Mouse (Mus musculus): ENCODE results near the gene Rpl18. TPM values are rescaled to one million over a fixed set of nuclear protein-coding genes. Genes with fewer than 3 reads are reported as not detected.

Rpl18 gene
- polyA plus RNA-seq, 1 experiment from 2014 or later, result 708 TPM

DNA sequence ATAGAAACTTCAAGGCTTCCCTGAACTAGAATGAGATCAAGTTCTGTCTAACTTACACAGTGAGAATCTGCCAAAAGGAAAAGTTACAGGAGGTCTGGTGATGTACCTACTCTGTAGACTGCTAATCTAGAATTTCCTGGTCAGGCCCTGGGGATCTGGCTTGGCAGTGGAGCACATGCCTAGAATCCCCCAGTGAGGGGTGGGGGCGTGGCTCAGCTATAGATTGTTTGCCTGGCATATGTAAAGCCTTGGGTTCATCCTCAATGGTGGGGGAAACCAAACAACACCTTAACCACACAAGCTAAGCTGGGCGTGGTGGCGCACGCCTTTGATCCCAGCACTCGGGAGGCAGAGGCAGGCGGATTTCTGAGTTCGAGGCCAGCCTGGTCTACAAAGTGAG, 17.4 kb upstream of the Rpl18 start:
- no peak for TF ChIP-seq CTCF (IDR thresholded peaks at IDR 0.05; ENCODE audit: low read depth)
- Histone ChIP-seq H3K4me3 (ENCODE audit: low read depth, low read length) (no peak overlapping the region), H3K9ac (ENCODE audit: low read depth, low read length) (no peak overlapping the region), H3K9me3 (ENCODE audit: control insufficient read depth) (no peaks in the 10 kb centered on the region), H3K36me3 (ENCODE audit: control insufficient read depth, insufficient read depth) (no peaks in the 10 kb centered on the region), H3K27ac (ENCODE audit: low read depth, low read length) (no peak overlapping the region), H3K4me1 (replicated peaks; ENCODE audit: control insufficient read depth, insufficient read depth, low read length) (0 out of 2 replicates have a peak, but pooled peaks cover 2% of the 10 kb centered on the region), H3K27me3 (replicated peaks; ENCODE audit: control insufficient read depth, insufficient read depth, low read length) (peaks cover 27% of the 10 kb centered on the region), H3K4me2 (replicated peaks; ENCODE audit: low read depth) (no peak overlapping the region)
- 82% methylated on average over 5 of the region's 7 CpGs for WGBS
- no peak for ATAC-seq

DNA sequence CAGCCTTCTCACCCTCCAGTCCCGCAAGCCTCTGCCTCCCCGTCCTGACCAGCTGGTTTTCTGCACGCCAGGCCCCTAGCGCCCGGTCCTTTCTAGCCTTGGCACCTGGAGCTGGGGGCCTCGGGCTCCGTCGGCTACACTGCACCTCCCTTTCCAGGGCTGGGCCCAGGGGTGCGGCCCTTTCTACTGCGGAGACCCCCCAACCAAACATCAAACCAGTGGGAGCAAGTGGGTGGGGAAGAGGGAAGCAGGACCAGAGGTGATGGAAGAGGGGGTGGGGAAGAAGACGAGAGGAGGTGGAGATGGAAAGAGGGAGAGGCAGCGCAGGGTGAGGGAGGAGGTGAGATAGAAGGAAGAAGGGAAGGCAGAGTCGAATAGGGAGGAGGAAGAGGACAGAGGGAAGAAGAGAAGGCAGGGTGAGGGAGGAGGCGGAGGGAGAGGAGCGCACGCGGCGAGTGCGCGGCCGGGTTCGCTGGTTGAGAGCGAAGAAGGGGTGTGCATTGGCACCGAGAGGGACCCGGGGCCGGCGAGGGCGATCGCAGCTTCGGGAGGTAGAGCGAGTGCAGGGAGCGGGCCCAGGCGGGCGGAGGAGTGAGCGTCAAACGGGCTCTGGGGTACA, 15.6 kb upstream of the Rpl18 start, which contains the start of gene Car11:
TSS of gene Car11 (plus strand) at position 321 of the 619 bp plus-strand sequence.
- Histone ChIP-seq H3K36me3 (ENCODE audit: control insufficient read depth, insufficient read depth) (no peaks in the 10 kb centered on the region), H3K4me3 (ENCODE audit: low read depth, low read length) (peak within 1 kb of the TSS; percentile 34), H3K27me3 (replicated peaks; ENCODE audit: control insufficient read depth, insufficient read depth, low read length) (peaks cover 27% of the 10 kb centered on the region), H3K9me3 (ENCODE audit: control insufficient read depth) (no peaks in the 10 kb centered on the region), H3K27ac (ENCODE audit: low read depth, low read length) (no peak within 1 kb of the TSS), H3K4me2 (replicated peaks; ENCODE audit: low read depth) (peak within 1 kb of the TSS; percentile 55), H3K4me1 (replicated peaks; ENCODE audit: control insufficient read depth, insufficient read depth, low read length) (0 out of 2 replicates have a peak, but pooled peaks cover 5% of the 10 kb centered on the region), H3K9ac (ENCODE audit: low read depth, low read length) (no peak within 1 kb of the TSS)
- WGBS, result 4% methylated on average over 34 of the region's 36 CpGs
- ATAC-seq, result no peak
- TF ChIP-seq CTCF (IDR thresholded peaks at IDR 0.05; ENCODE audit: low read depth), result no peak

DNA sequence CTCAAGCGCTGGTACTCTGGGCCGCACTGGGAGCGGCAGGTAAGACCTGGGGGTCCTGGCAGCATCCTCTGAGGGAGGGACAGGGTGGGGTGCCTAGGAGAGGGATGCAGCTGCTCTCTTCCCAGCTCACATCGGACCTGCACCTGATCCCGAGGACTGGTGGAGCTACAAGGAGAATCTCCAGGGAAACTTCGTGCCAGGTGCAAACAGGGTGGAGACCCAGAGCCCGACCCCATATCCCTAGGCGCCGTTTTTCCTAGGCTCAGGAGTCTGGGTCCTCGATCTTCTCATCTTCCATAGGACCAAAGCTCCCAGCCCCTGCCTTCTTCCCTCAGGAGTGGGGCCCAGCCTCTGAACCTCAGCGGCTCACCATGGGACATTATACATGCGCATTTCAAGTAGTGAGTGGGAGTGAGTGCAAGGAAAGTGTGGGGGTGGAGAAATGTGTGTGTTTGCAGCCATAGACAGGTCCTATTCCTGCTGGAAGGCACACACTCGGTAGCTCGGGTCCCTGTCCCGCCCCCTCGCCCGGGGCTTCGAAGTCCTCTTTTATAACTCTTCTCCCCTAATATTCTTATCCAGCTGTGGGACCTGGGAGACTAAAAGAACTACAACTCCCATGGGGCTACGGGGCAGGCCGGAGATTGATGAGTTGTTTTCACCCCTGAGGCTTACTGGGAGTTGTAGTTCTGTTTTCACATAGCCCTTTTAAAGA, 14.8 kb upstream of the Rpl18 start:
- 2% methylated on average over 20 of the region's 20 CpGs for WGBS

DNA sequence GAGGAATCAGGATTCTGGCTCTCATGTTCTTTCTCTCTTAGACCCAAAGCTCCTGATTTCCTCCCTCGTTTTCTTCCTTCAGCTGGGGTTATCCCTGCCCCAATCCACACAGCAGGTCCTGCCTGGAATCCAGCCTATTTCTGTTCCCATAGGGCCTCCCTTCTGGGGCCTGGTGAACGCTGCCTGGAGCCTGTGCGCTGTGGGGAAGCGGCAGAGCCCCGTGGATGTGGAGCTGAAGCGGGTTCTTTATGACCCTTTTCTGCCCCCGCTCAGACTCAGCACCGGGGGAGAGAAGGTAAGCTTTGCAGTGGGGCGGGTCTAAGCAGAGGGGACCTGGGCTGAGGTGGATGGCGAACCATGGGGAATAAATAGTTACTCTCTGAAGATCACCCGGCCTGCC, 14.2 kb upstream of the Rpl18 start:
- Histone ChIP-seq H3K27me3 (replicated peaks; ENCODE audit: control insufficient read depth, insufficient read depth, low read length) (peaks cover 27% of the 10 kb centered on the region), H3K9me3 (ENCODE audit: control insufficient read depth) (no peaks in the 10 kb centered on the region), H3K4me1 (replicated peaks; ENCODE audit: control insufficient read depth, insufficient read depth, low read length) (0 out of 2 replicates have a peak, but pooled peaks cover 8% of the 10 kb centered on the region), H3K36me3 (ENCODE audit: control insufficient read depth, insufficient read depth) (no peaks in the 10 kb centered on the region), H3K9ac (ENCODE audit: low read depth, low read length) (no peak overlapping the region), H3K4me3 (ENCODE audit: low read depth, low read length) (no peak overlapping the region), H3K27ac (ENCODE audit: low read depth, low read length) (no peak overlapping the region), H3K4me2 (replicated peaks; ENCODE audit: low read depth) (peak overlapping the region; percentile 28; the same call in 1 of the 2 replicates)
- no peak for TF ChIP-seq CTCF (IDR thresholded peaks at IDR 0.05; ENCODE audit: low read depth)
- 38% methylated on average over 11 of the region's 11 CpGs for WGBS
- ATAC-seq, result no peak

More for the DNA sequence above, 14.8 kb upstream of the Rpl18 start:
- H3K4me1 ChIP-seq (replicated peaks; ENCODE audit: control insufficient read depth, insufficient read depth, low read length), result 0 out of 2 replicates have a peak, but pooled peaks cover 6% of the 10 kb centered on the region
- no peak for ATAC-seq
- no peaks in the 10 kb centered on the region for H3K9me3 ChIP-seq (ENCODE audit: control insufficient read depth)
- no peak overlapping the region for H3K27ac ChIP-seq (ENCODE audit: low read depth, low read length)
- peak overlapping the region; percentile 34 for H3K4me3 ChIP-seq (ENCODE audit: low read depth, low read length)
- no peak for TF ChIP-seq CTCF (IDR thresholded peaks at IDR 0.05; ENCODE audit: low read depth)
- H3K27me3 ChIP-seq (replicated peaks; ENCODE audit: control insufficient read depth, insufficient read depth, low read length), result peaks cover 27% of the 10 kb centered on the region
- no peaks in the 10 kb centered on the region for H3K36me3 ChIP-seq (ENCODE audit: control insufficient read depth, insufficient read depth)
- H3K9ac ChIP-seq (ENCODE audit: low read depth, low read length), result no peak overlapping the region
- H3K4me2 ChIP-seq (replicated peaks; ENCODE audit: low read depth), result peak overlapping the region; percentile 55

DNA sequence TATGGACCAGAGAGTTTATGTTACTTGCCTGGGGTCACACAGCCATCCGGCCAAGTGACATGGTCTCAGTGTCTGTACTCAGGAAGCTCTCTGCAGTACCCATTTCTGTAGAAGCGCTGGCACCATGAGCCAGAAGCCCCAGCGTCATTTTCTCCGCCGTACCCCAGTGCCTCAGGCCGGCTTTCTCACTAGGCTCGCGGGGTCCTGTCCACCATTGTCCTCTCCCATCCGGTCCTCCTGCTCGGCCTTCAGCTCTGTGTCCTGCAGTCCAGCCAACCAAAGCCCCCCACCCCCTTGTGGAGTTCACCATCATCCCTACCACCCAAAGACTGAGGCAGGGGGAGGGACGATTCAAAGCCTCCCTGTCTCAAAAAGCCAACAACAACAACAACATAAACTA, 13.7 kb upstream of the Rpl18 start:
- no peak overlapping the region for H3K9ac ChIP-seq (ENCODE audit: low read depth, low read length)
- H3K27ac ChIP-seq (ENCODE audit: low read depth, low read length), result no peak overlapping the region
- WGBS, result 91% methylated on average over 11 of the region's 11 CpGs
- H3K36me3 ChIP-seq (ENCODE audit: control insufficient read depth, insufficient read depth), result no peaks in the 10 kb centered on the region
- H3K4me1 ChIP-seq (replicated peaks; ENCODE audit: control insufficient read depth, insufficient read depth, low read length), result 0 out of 2 replicates have a peak, but pooled peaks cover 8% of the 10 kb centered on the region
- 0 out of 2 replicates have a peak overlapping the region, but pooled peaks have one; percentile 28 for H3K4me2 ChIP-seq (replicated peaks; ENCODE audit: low read depth)
- H3K9me3 ChIP-seq (ENCODE audit: control insufficient read depth), result no peaks in the 10 kb centered on the region
- H3K4me3 ChIP-seq (ENCODE audit: low read depth, low read length), result no peak overlapping the region
- H3K27me3 ChIP-seq (replicated peaks; ENCODE audit: control insufficient read depth, insufficient read depth, low read length), result peaks cover 27% of the 10 kb centered on the region
- no peak for ATAC-seq
- no peak for TF ChIP-seq CTCF (IDR thresholded peaks at IDR 0.05; ENCODE audit: low read depth)

DNA sequence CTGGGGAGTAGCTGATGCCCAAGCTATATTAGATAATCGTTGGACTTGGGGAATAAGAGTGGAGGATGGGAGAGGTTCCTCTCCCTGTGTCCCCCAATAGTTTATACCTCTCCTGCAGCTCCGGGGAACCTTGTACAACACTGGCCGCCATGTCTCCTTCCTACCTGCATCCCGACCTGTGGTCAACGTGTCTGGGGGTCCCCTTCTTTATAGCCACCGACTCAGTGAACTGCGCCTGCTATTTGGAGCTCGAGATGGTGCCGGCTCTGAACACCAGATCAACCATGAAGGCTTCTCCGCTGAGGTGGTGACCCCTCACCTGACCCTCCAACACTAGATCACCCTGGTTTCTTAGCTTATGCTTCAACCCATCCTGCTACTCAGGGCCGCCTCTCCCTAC, 12.9 kb upstream of the Rpl18 start:
- Histone ChIP-seq H3K4me2 (replicated peaks; ENCODE audit: low read depth) (no peak overlapping the region), H3K4me3 (ENCODE audit: low read depth, low read length) (no peak overlapping the region), H3K9ac (ENCODE audit: low read depth, low read length) (no peak overlapping the region), H3K36me3 (ENCODE audit: control insufficient read depth, insufficient read depth) (no peaks in the 10 kb centered on the region), H3K9me3 (ENCODE audit: control insufficient read depth) (no peaks in the 10 kb centered on the region), H3K4me1 (replicated peaks; ENCODE audit: control insufficient read depth, insufficient read depth, low read length) (peaks cover 12% of the 10 kb centered on the region; the same call in 1 of the 2 replicates), H3K27me3 (replicated peaks; ENCODE audit: control insufficient read depth, insufficient read depth, low read length) (peaks cover 27% of the 10 kb centered on the region), H3K27ac (ENCODE audit: low read depth, low read length) (no peak overlapping the region)
- WGBS, result 89% methylated on average over 11 of the region's 11 CpGs
- no peak for ATAC-seq
- TF ChIP-seq CTCF (IDR thresholded peaks at IDR 0.05; ENCODE audit: low read depth), result no peak

All from intestine, postnatal 0 days (tissue).